In genomic region chrX:74296538-74297448, GRCm38 (mm10) we compare ENCODE assay signal across 8 mouse cellular contexts. TPM values are rescaled to one million over a fixed set of nuclear protein-coding genes. Genes with fewer than 3 reads are reported as not detected.
A peak's percentile ranks its signal among the peaks of the same experiment; 100 is the strongest.
DNase-seq lines count a peak whose midpoint lies in the region; ATAC-seq lines count a peak whose summit lies in the region.

TSS of gene Atp6ap1 (plus strand) at chrX:74297097.

- ATAC-seq in inflammation-experienced regulatory T-cells, adult 6 months = peak; percentile 100
- ATAC-seq in megakaryocyte-erythroid progenitor cell, adult 5-6 weeks (replicated peaks; ENCODE audit: low FRiP score, low TSS enrichment, poor library complexity, severe bottlenecking) = peak; percentile 99

- DNase-seq in adipocyte (ENCODE audit: low spot score) = peak; percentile 96
- DNase-seq in embryo, embryonic 10 days (ENCODE audit: low spot score) = peak; percentile 94
- DNase-seq in gastrocnemius, postnatal 10 days = peak; percentile 87
- DNase-seq in left cerebral cortex, postnatal 10 days (ENCODE audit: extremely low spot score in 1 of 2, low spot score in 2 of 2) = peak; percentile 93 to 94
- peak; percentile 93 for DNase-seq in right cerebral cortex, postnatal 25 days
- peak; percentile 91 to 94 for DNase-seq in urinary bladder, postnatal 4 days (ENCODE audit: low spot score in 2 of 2)

- intact Hi-C loops in left cerebral cortex, postnatal 10 days (cut with DNase I) = no loop called here

RNA-seq across cellular contexts. Expression of gene Atp6ap1, which starts in this region (rescaled TPM):
- total RNA-seq in gastrocnemius, postnatal 10 days (2021) = 10 to 100 TPM; 88.7 to 99.7 TPM
- 100 to 1,000 TPM; 130 to 165 (median 156) TPM for polyA plus RNA-seq in inflammation-experienced regulatory T-cells, adult 6 months (2017; shearing (Covaris generic))
- 100 to 1,000 TPM; 324 to 341 TPM for total RNA-seq in left cerebral cortex, postnatal 10 days (2021)
- total RNA-seq in megakaryocyte-erythroid progenitor cell, adult 5-6 weeks (2014; fragmentation: Nextera tagmentation) = 91.6 and 95.2 TPM in 2 replicates
- total RNA-seq in megakaryocyte-erythroid progenitor cell, adult 5-6 weeks (2017) = 72.2 and 111 TPM in 2 replicates

Comparison
In these comparisons a context has a peak if more than half of its experiments do, and no peak if none do; other contexts are left out.
1. Peak in every context shown above with its lines: DNase-seq and ATAC-seq.